Mouse (Mus musculus): ENCODE data around the gene Mcfd2.
"Not testable (repeated sequence)": the region's sequence is repeated elsewhere in the genome, so short reads cannot be mapped to it uniquely, and the experiment has no call there.

Mcfd2 gene

GRCm38 (mm10) chr17:87265792-87266186, at the start of gene Mcfd2:
Gene Mcfd2 (minus strand): TSS chr17:87265935.
- peak; percentile 95 for DNase-seq (ENCODE audit: low spot score)

- DNase-seq (ENCODE audit: low spot score): peak; percentile 88
These were observed 49.3 kb upstream of the Mcfd2 start for GRCm38 (mm10) chr17:87315021-87315531.

GRCm38 (mm10) chr17:87314530-87314946, 48.8 kb upstream of the Mcfd2 start:
- DNase-seq (ENCODE audit: low spot score): no peak

GRCm38 (mm10) chr17:87314121-87314520, 48.4 kb upstream of the Mcfd2 start:
- no peak for DNase-seq (ENCODE audit: low spot score)

GRCm38 (mm10) chr17:87312924-87313870, 47.5 kb upstream of the Mcfd2 start:
- no peak for DNase-seq (ENCODE audit: low spot score)

- DNase-seq (ENCODE audit: low spot score): peak; percentile 54
These were observed 46.6 kb upstream of the Mcfd2 start for GRCm38 (mm10) chr17:87312351-87312750.

GRCm38 (mm10) chr17:87310497-87310896, 44.8 kb upstream of the Mcfd2 start:
- DNase-seq (ENCODE audit: low spot score): no peak

GRCm38 (mm10) chr17:87309073-87309788, 43.5 kb upstream of the Mcfd2 start:
- DNase-seq (ENCODE audit: low spot score): no peak

GRCm38 (mm10) chr17:87306746-87307145, 41.0 kb upstream of the Mcfd2 start:
- no peak for DNase-seq (ENCODE audit: low spot score)

- no peak for DNase-seq (ENCODE audit: low spot score)
These were observed 39.3 kb upstream of the Mcfd2 start for GRCm38 (mm10) chr17:87305065-87305464.

- DNase-seq (ENCODE audit: low spot score): no peak
These were observed 38.6 kb upstream of the Mcfd2 start for GRCm38 (mm10) chr17:87304151-87304894.

- no peak for DNase-seq (ENCODE audit: low spot score)
These were observed 36.5 kb upstream of the Mcfd2 start for GRCm38 (mm10) chr17:87302014-87302794.

GRCm38 (mm10) chr17:87301607-87302006, 35.9 kb upstream of the Mcfd2 start:
- DNase-seq (ENCODE audit: low spot score): not testable (repeated sequence)

- no peak for DNase-seq (ENCODE audit: low spot score)
These were observed 34.6 kb upstream of the Mcfd2 start for GRCm38 (mm10) chr17:87300340-87300739.

GRCm38 (mm10) chr17:87298944-87299343, 33.2 kb upstream of the Mcfd2 start:
- DNase-seq (ENCODE audit: low spot score): no peak

GRCm38 (mm10) chr17:87296701-87297100, 31.0 kb upstream of the Mcfd2 start:
- DNase-seq (ENCODE audit: low spot score): not testable (repeated sequence)

GRCm38 (mm10) chr17:87295738-87296137, 30.0 kb upstream of the Mcfd2 start:
- DNase-seq (ENCODE audit: low spot score): no peak

GRCm38 (mm10) chr17:87293125-87293524, 27.4 kb upstream of the Mcfd2 start:
- no peak for DNase-seq (ENCODE audit: low spot score)

GRCm38 (mm10) chr17:87291782-87292181, 26.0 kb upstream of the Mcfd2 start:
- DNase-seq (ENCODE audit: low spot score): no peak

GRCm38 (mm10) chr17:87291037-87291436, 25.3 kb upstream of the Mcfd2 start:
- no peak for DNase-seq (ENCODE audit: low spot score)

- no peak for DNase-seq (ENCODE audit: low spot score)
These were observed 23.6 kb upstream of the Mcfd2 start for GRCm38 (mm10) chr17:87289367-87289766.

Measured in embryo, embryonic 10 days (tissue).